Mouse (Mus musculus) right cerebral cortex, adult 2 months (tissue): ENCODE data around the gene Smarca2.
"Not testable (repeated sequence)": the region's sequence is repeated elsewhere in the genome, so short reads cannot be mapped to it uniquely, and the experiment has no call there.

Source experiments
- DNase-seq, 2 experiments: peaks; one replicate each; pipeline ENCODE4 v3.0.0; 2021 to 2022; ENCODE audit warnings: low spot score in 2 of 2

Gene Smarca2

DNA sequence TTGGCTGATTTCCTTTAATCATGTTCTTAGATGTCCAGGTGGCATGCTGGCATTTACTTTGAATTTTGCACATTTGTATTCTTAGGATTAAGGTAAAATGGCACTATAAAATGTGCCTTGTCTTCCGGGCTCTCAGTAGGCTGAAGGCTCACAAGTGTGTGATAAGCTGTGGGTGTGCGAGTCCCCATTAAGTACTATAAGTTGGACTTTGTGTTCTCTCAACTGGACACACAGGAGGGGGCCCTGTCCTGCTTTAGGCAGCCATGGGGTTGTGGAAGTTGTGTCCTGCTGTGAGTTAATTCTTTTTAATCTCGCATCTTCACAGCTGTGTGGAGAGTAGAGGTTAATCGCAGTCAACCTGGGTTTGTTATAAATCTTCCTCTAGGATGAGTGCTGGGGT lies 85.7 kb downstream of the Smarca2 start:
- no peak for DNase-seq

DNA sequence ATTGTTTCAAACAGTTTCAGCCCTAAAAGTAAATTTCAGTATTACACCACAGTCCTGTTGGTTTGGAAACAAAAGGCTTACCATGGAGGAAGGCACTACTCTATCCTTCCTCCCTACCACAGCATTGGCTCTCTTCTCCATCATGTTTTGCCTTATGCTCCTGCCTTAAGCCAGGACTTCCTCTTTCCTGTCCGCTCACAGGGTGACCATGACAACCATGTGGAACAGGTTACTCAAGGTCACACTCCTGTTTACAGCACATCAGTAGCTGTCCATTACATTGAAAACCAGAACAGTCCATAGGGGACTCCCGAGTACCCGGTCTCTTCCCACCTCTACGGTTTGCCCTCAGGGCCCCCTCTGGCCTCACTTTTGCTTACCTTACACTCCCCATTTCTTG lies 92.3 kb downstream of the Smarca2 start:
- DNase-seq, result no peak

- no peak for DNase-seq
Observed at GRCm38 (mm10) chr19:26704545-26705209, 99.8 kb downstream of the Smarca2 start.

DNA sequence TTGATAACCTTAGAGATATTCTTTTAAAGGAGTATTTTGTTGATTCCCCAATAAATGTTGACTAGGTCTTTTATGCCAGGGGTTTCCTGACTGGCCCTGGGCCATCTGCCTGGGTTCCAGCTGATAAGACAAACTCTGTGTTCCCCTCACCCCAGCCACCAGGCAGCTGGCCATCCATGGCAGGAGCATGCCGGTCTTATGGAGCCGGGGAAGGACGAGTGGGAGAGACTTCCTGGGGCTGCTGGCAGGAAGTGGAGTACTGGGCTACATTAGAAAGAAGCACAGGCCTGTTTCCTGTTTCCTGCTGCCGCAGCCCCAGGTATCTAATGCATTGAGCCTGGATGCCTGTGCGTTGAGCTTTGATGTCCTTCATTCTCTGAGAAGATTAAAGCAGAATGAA lies 102.1 kb downstream of the Smarca2 start:
- no peak for DNase-seq

GRCm38 (mm10) chr19:26709095-26709494 lies 104.2 kb downstream of the Smarca2 start:
- DNase-seq, result no peak

- DNase-seq, result no peak
Observed at GRCm38 (mm10) chr19:26711268-26711667, 106.4 kb downstream of the Smarca2 start.

- DNase-seq, result no peak
Observed at GRCm38 (mm10) chr19:26716217-26716616, 111.4 kb downstream of the Smarca2 start.

- peak in 1 of 2 experiments; percentile 63 for DNase-seq
Observed at GRCm38 (mm10) chr19:26718221-26718620, 113.4 kb downstream of the Smarca2 start.

GRCm38 (mm10) chr19:26719161-26719560 lies 114.3 kb downstream of the Smarca2 start:
- no peak for DNase-seq

- DNase-seq, result no peak
Observed at GRCm38 (mm10) chr19:26721741-26722140, 116.9 kb downstream of the Smarca2 start.

GRCm38 (mm10) chr19:26723899-26724298 lies 119.0 kb downstream of the Smarca2 start:
- DNase-seq, result no peak

GRCm38 (mm10) chr19:26724626-26725025 lies 119.8 kb downstream of the Smarca2 start:
- DNase-seq, result no peak

- DNase-seq, result no peak
Observed at GRCm38 (mm10) chr19:26727796-26728195, 122.9 kb downstream of the Smarca2 start.

- DNase-seq, result no peak
Observed at GRCm38 (mm10) chr19:26730486-26730885, 125.6 kb downstream of the Smarca2 start.

DNA sequence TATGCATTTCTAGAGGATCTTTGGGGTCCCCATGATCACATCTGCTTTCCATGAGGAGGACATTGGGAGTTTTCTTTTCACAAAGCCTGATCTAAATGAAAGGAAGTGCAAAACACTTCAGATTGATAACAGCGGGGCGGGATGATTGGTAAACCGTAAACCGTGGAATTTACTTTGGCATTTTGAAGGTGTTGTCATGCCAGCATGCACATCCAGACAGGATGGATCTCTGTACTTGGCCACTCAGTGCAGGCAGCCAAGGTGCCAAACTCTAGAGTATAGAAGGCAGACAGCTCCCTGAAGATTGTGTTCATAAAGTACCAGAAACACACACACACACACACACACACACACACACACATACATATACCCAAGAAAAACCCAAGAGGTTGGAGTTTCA lies 126.3 kb downstream of the Smarca2 start:
- peak in 1 of 2 experiments; percentile 11 for DNase-seq

DNA sequence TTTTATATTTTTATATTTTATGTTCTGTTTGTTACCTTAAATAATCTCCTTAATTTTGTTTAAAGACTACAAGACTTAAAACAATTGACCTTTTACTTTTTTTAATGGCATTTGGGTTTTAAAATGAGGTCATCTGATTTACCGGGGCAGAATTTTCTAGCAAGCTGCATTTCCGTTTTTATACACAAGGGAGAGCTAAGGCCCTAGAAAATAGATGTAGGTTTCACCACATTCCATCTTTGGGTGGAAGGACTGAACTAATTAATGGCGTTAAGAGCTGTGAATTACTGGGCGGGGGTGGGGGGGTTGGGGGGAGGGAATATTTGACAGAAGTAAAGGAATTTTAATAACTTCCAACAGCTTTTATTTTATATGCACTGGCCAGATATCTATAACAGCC lies 127.0 kb downstream of the Smarca2 start:
- DNase-seq, result no peak

DNA sequence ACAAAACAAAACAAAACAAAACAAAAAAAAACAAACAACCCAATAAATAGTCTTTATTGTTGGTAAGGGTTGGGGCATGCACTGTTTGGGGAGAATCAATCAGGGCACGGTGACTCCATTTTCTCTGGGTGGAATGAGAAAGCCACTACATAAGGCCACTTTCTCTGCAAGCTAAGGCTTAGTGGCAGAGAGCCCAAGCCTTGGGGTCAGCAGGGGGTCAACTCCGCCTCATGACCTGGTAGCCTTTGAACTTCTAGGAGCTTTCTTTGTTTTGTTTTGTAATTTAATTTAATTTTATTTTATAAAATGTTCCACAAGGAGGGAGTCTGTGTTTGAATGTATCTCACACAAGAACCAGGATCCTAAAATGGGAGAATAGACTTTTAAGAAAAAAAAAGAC lies 128.2 kb downstream of the Smarca2 start:
- no peak for DNase-seq

- DNase-seq, result no peak
Observed at GRCm38 (mm10) chr19:26733546-26734100, 128.8 kb downstream of the Smarca2 start.

- DNase-seq, result no peak
Observed at GRCm38 (mm10) chr19:26734704-26735109, 129.9 kb downstream of the Smarca2 start.

DNA sequence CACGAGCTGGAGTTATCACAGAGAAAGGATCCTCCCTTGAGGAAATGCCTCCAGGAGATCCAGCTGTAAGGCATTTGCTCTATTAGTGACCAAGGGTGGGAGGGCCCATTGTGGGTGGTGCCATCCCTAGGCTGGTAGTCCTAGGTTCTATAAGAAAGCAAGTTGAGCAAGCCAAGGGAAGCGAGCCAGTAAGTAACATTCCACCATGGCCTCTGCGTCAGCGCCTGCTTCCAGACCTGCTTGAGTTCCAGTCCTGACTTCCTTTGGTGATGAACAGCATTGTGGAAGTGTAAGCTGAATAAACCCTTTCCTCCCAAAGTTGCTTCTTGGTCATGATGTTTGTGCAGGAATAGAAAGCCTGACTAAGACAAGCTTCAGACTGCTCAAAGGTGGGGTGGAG lies 140.2 kb downstream of the Smarca2 start:
- DNase-seq, result not testable (repeated sequence)

- DNase-seq, result no peak
Observed at GRCm38 (mm10) chr19:26745567-26745966, 140.7 kb downstream of the Smarca2 start.

DNA sequence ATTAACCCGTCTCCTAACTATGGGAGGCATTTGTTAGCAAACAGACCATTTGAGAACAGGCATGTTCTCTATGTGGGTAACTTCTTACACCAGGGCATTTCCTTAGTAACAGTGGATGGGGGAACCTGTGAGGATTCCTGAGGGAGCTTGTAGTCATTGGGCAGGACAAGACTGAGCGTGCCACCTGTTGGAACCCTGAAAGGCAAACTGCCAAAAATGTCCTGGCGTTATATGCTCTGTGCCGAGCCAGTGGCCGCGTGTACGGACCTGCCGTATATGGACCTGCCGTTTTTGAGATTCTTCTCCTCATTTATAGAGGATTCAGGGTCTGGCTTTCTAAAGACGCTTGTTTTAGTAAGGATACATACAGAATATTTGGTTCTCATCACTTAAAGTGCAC lies 141.4 kb downstream of the Smarca2 start:
- DNase-seq, result no peak

DNA sequence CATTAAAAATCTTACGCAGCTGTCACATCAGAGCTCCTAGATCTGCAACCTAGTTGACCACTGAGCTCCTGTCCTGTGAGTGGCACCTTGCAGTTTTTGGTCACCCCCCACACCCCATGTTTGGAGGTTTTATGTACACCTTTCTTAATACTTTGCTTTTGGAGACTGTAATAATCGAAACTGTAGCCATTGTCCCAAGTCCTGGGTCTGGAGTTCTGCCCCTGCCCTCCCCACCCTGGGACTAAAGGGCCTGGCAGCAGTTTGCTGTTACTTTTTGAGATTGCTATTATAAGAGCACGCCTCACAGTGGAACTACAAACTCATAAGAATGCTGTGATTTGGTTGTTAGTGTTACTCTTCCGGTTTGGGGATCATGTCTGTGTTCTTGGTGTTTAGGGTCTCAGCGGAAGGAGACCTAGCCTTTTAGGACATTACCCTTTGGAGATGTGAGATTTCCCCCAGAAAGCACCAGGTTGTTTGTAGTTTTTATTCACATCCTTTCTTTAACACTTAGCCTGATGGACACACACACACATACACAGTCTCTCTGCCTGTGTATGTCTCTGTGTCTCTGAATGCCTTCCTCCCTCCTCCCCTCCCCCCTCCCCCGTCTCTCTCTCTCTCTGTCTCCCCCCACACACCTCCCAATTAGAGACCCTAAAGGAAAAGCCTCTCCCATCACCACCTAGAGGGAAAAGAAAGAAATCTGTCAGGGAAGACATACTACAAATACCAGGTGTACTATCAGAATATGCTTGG lies 142.0 kb downstream of the Smarca2 start:
- DNase-seq, result no peak
